In the genomic region with DNA sequence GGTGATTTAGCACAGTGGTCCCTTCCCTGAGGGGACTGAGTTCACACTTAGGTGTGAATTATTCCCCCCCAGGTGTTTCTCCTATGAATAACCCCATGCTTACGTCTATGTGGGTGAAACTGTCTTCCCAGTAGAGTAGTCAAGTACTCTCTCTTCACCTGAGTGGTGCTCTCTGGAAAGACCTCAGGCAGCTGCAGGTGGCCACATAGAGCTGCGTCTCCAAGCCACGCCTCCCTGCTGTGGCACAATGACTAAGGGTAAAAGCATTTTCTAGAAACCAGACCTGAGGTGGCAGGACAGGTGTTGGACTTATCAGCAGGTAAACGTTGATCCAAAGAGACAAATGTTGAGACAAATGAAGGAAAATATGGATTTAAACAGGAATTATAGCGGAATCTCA, we compare ENCODE assay signal across 27 mouse cellular contexts.
A peak's percentile ranks its signal among the peaks of the same experiment; 100 is the strongest.
DNase-seq lines count a peak whose midpoint lies in the region; ATAC-seq and TF ChIP-seq lines count a peak whose summit lies in the region.
"Had no signal": no experiment of that assay in that cellular context is flagged by ENCODE, and none has a peak within 500 bp of the region (broad histone marks: within the 10 kb centered on the region; RNA-seq: fewer than 3 reads in every experiment).

No protein-coding gene starts in this region.

- H3K4me3 ChIP-seq in intestine, embryonic 16.5 days (ENCODE audit: low read length), result no peak overlapping the region
- H3K4me3 ChIP-seq in lung, adult 2 months (replicated peaks; ENCODE audit: extremely low read depth, low read depth, low read length), result no peak overlapping the region
- no peak overlapping the region for H3K4me3 ChIP-seq in stomach, embryonic 15.5 days (replicated peaks)
- H3K4me3 ChIP-seq: embryonic facial prominence, embryonic 10.5 days; embryonic facial prominence, embryonic 15.5 days; forebrain, embryonic 13.5 days; heart, embryonic 12.5 days; hindbrain, embryonic 15.5 days; limb, embryonic 13.5 days; megakaryocyte, embryonic 14.5 days; midbrain, embryonic 12.5 days; neural tube, embryonic 13.5 days had no signal

- no peak overlapping the region for H3K4me2 ChIP-seq in intestine, embryonic 16.5 days (ENCODE audit: low read depth, low read length)
- H3K4me2 ChIP-seq in stomach, embryonic 15.5 days, result no peak overlapping the region
- H3K4me2 ChIP-seq: embryonic facial prominence, embryonic 15.5 days; forebrain, embryonic 13.5 days; heart, embryonic 12.5 days; hindbrain, embryonic 15.5 days; limb, embryonic 13.5 days; liver, embryonic 11.5 days; midbrain, embryonic 12.5 days; neural tube, embryonic 13.5 days had no signal

- TF ChIP-seq POLR2A in lung, adult 2 months (IDR thresholded peaks at IDR 0.05; ENCODE audit: borderline replicate concordance, extremely low read depth, low read depth, low read length), result no peak

- H3K9me3 ChIP-seq in intestine, embryonic 16.5 days (ENCODE audit: control insufficient read depth, low read length), result no peaks in the 10 kb centered on the region
- no peaks in the 10 kb centered on the region for H3K9me3 ChIP-seq in stomach, embryonic 15.5 days
- H3K9me3 ChIP-seq: embryonic facial prominence, embryonic 10.5 days; embryonic facial prominence, embryonic 15.5 days; forebrain, embryonic 13.5 days; hindbrain, embryonic 15.5 days; limb, embryonic 13.5 days; midbrain, embryonic 12.5 days; neural tube, embryonic 13.5 days had no signal

- H3K9ac ChIP-seq in intestine, embryonic 16.5 days (ENCODE audit: low read depth, low read length), result no peak overlapping the region
- H3K9ac ChIP-seq in stomach, embryonic 15.5 days, result no peak overlapping the region
- H3K9ac ChIP-seq: embryonic facial prominence, embryonic 15.5 days; forebrain, embryonic 13.5 days; heart, embryonic 12.5 days; hindbrain, embryonic 15.5 days; limb, embryonic 13.5 days; midbrain, embryonic 12.5 days; neural tube, embryonic 13.5 days had no signal

- H3K27ac ChIP-seq in intestine, embryonic 16.5 days (ENCODE audit: low read length), result no peak overlapping the region
- no peak overlapping the region for H3K27ac ChIP-seq in stomach, embryonic 15.5 days
- H3K27ac ChIP-seq: embryonic facial prominence, embryonic 10.5 days; embryonic facial prominence, embryonic 15.5 days; forebrain, embryonic 13.5 days; hindbrain, embryonic 15.5 days; kidney, postnatal 0 days; limb, embryonic 13.5 days; midbrain, embryonic 12.5 days had no signal

- peak; percentile 55; the same call in 1 of the 2 replicates for ATAC-seq in intestine, embryonic 16.5 days
- ATAC-seq in stomach, embryonic 15.5 days (ENCODE audit: insufficient read depth, low FRiP score, low read depth), result peak; percentile 63; the same call in 1 of the 2 replicates
- no peak for ATAC-seq in activated CD4-positive, CD25-positive, alpha-beta regulatory T cell, adult 4 months
- ATAC-seq: forebrain, embryonic 13.5 days; inflammation-experienced regulatory T-cells, adult 6 months had no signal

- TF ChIP-seq CTCF in lung, adult 2 months (IDR thresholded peaks at IDR 0.05; ENCODE audit: insufficient read depth, low read length), result no peak

- peak; percentile 12 for DNase-seq in lung, adult 2 months
- DNase-seq in lung, postnatal 10 days, result peak; percentile 29
- no peak for DNase-seq in B cell, adult 2 months
- DNase-seq in kidney, postnatal 25 days, result no peak
- DNase-seq: adrenal gland, adult 2 months; adrenal gland, postnatal 36 days; cerebellum, adult 2 months; cerebellum, postnatal 14 days; gastrocnemius, postnatal 14 days; kidney, adult 8-10 months; thymus, adult 18-20 months; thymus, postnatal 25 days had no signal

- WGBS in intestine, embryonic 16.5 days, result 62% methylated on average over 5 of the region's 5 CpGs
- 62% methylated on average over 5 of the region's 5 CpGs for WGBS in lung, adult 2 months
- WGBS in stomach, embryonic 15.5 days, result 55% methylated on average over 5 of the region's 5 CpGs

- no peaks in the 10 kb centered on the region for H3K27me3 ChIP-seq in intestine, embryonic 16.5 days (replicated peaks; ENCODE audit: control insufficient read depth, insufficient read depth, low read length)
- H3K27me3 ChIP-seq in stomach, embryonic 15.5 days (replicated peaks), result no peaks in the 10 kb centered on the region
- H3K27me3 ChIP-seq: embryonic facial prominence, embryonic 15.5 days; forebrain, embryonic 13.5 days; heart, embryonic 12.5 days; hindbrain, embryonic 15.5 days; limb, embryonic 13.5 days; megakaryocyte, embryonic 14.5 days; midbrain, embryonic 12.5 days; neural tube, embryonic 13.5 days had no signal

- no peaks in the 10 kb centered on the region for H3K4me1 ChIP-seq in intestine, embryonic 16.5 days (ENCODE audit: control insufficient read depth, insufficient read depth, low read length)
- H3K4me1 ChIP-seq in lung, adult 2 months (ENCODE audit: control insufficient read depth, insufficient read depth, low read length), result no peaks in the 10 kb centered on the region
- no peaks in the 10 kb centered on the region for H3K4me1 ChIP-seq in stomach, embryonic 15.5 days
- H3K4me1 ChIP-seq: embryonic facial prominence, embryonic 15.5 days; forebrain, embryonic 13.5 days; heart, embryonic 12.5 days; hindbrain, embryonic 15.5 days; limb, embryonic 13.5 days; megakaryocyte, embryonic 14.5 days; midbrain, embryonic 12.5 days; neural tube, embryonic 13.5 days had no signal

- no peaks in the 10 kb centered on the region for H3K36me3 ChIP-seq in intestine, embryonic 16.5 days (ENCODE audit: control insufficient read depth, insufficient read depth, low read length)
- H3K36me3 ChIP-seq in stomach, embryonic 15.5 days, result no peaks in the 10 kb centered on the region
- H3K36me3 ChIP-seq: embryonic facial prominence, embryonic 10.5 days; embryonic facial prominence, embryonic 15.5 days; heart, embryonic 12.5 days; hindbrain, embryonic 15.5 days; limb, embryonic 13.5 days; midbrain, embryonic 12.5 days; neural tube, embryonic 13.5 days had no signal

Comparison
In these comparisons a context has a peak if more than half of its experiments do, and no peak if none do; other contexts are left out.
1. DNase-seq: peak in lung, adult 2 months (single experiment) and lung, postnatal 10 days (single experiment); none in B cell, adult 2 months (0 of 2) and kidney, postnatal 25 days (0 of 2).